Mouse (Mus musculus): Measurements from ENCODE around the gene Eif4ebp2. TPM values are rescaled to one million over a fixed set of nuclear protein-coding genes. Genes with fewer than 3 reads are reported as not detected.
A peak's percentile ranks its signal among the peaks of the same experiment; 100 is the strongest.

The Eif4ebp2 gene
- polyA plus RNA-seq, 1 experiment = 44.4 TPM

GRCm38 (mm10) chr10:61424500-61424899 is 28.0 kb downstream of the Eif4ebp2 start:
- Histone ChIP-seq H3K4me3 (no peak overlapping the region), H3ac (ENCODE audit: control insufficient read depth, insufficient read length) (no peak overlapping the region), H3K4me2 (ENCODE audit: low read depth) (peak overlapping the region; percentile 52), H3K36me3 (ENCODE audit: control insufficient read depth, insufficient read depth) (no peaks in the 10 kb centered on the region), H3K79me2 (ENCODE audit: control insufficient read depth, insufficient read depth) (no peaks in the 10 kb centered on the region), H3K27me3 (ENCODE audit: control insufficient read depth, insufficient read depth, insufficient read length) (peaks cover 8% of the 10 kb centered on the region)
- peak; percentile 17 for TF ChIP-seq POLR2AphosphoS2 (IDR thresholded peaks at IDR 0.05; ENCODE audit: insufficient read length, low read depth)
- TF ChIP-seq E2F4 (IDR thresholded peaks at IDR 0.05; ENCODE audit: insufficient read depth) = no peak

- Histone ChIP-seq H3K36me3 (ENCODE audit: control insufficient read depth, insufficient read depth) (no peaks in the 10 kb centered on the region), H3K27me3 (ENCODE audit: control insufficient read depth, insufficient read depth, insufficient read length) (peaks cover 18% of the 10 kb centered on the region), H3K4me2 (ENCODE audit: low read depth) (no peak overlapping the region), H3K79me2 (ENCODE audit: control insufficient read depth, insufficient read depth) (no peaks in the 10 kb centered on the region), H3K4me3 (no peak overlapping the region), H3ac (ENCODE audit: control insufficient read depth, insufficient read length) (no peak overlapping the region)
- TF ChIP-seq SRF (IDR thresholded peaks at IDR 0.05; ENCODE audit: control insufficient read depth, insufficient read length, low read depth) (no peak), MYOG (IDR thresholded peaks at IDR 0.05; ENCODE audit: control insufficient read depth in 1 of 3, insufficient read depth in 1 of 3, insufficient read length in 2 of 3, low read depth in 2 of 3) (peak in 1 of 3 experiments; percentile 50), MYOD1 (IDR thresholded peaks at IDR 0.05; ENCODE audit: control insufficient read depth in 1 of 3, insufficient read length in 2 of 3, low read depth in 2 of 3) (peak in 1 of 3 experiments; percentile 45)
These were observed 29.2 kb downstream of the Eif4ebp2 start for GRCm38 (mm10) chr10:61423289-61423688.

- no peak overlapping the region for H3ac ChIP-seq (ENCODE audit: control insufficient read depth, insufficient read length)
- peaks cover 23% of the 10 kb centered on the region for H3K27me3 ChIP-seq (ENCODE audit: control insufficient read depth, insufficient read depth, insufficient read length)
- H3K4me3 ChIP-seq = no peak overlapping the region
- no peaks in the 10 kb centered on the region for H3K79me2 ChIP-seq (ENCODE audit: control insufficient read depth, insufficient read depth)
- no peak for TF ChIP-seq TCF12 (IDR thresholded peaks at IDR 0.05; ENCODE audit: insufficient read depth, poor library complexity, severe bottlenecking)
- TF ChIP-seq CEBPB (IDR thresholded peaks at IDR 0.05; ENCODE audit: insufficient read depth, poor library complexity, severe bottlenecking) = no peak
- TF ChIP-seq MYOG (IDR thresholded peaks at IDR 0.05; ENCODE audit: control insufficient read depth in 1 of 3, insufficient read depth in 1 of 3, insufficient read length in 2 of 3, low read depth in 2 of 3) = no peak
- no peak for TF ChIP-seq E2F4 (IDR thresholded peaks at IDR 0.05; ENCODE audit: insufficient read depth)
- TF ChIP-seq POLR2AphosphoS2 (IDR thresholded peaks at IDR 0.05; ENCODE audit: insufficient read length, low read depth) = no peak
- no peak for TF ChIP-seq SRF (IDR thresholded peaks at IDR 0.05; ENCODE audit: control insufficient read depth, insufficient read length, low read depth)
- no peak for TF ChIP-seq TCF3 (IDR thresholded peaks at IDR 0.05; ENCODE audit: insufficient read length, low read depth)
- TF ChIP-seq MYOD1 (IDR thresholded peaks at IDR 0.05; ENCODE audit: control insufficient read depth in 1 of 3, insufficient read length in 2 of 3, low read depth in 2 of 3) = no peak
- no peak for TF ChIP-seq POLR2A (IDR thresholded peaks at IDR 0.05; ENCODE audit: insufficient read length, low read depth)
- no peak for TF ChIP-seq USF1 (IDR thresholded peaks at IDR 0.05; ENCODE audit: low read depth)
- TF ChIP-seq REST (IDR thresholded peaks at IDR 0.05; ENCODE audit: insufficient read depth, insufficient read length) = no peak
- no peak for TF ChIP-seq MAX (IDR thresholded peaks at IDR 0.05; ENCODE audit: low read depth)
- H3K4me2 ChIP-seq (ENCODE audit: low read depth) = no peak overlapping the region
- no peaks in the 10 kb centered on the region for H3K36me3 ChIP-seq (ENCODE audit: control insufficient read depth, insufficient read depth)
These were observed 29.6 kb downstream of the Eif4ebp2 start for GRCm38 (mm10) chr10:61422861-61423260.

- H3K4me3 ChIP-seq = no peak overlapping the region
- no peak overlapping the region for H3K4me2 ChIP-seq (ENCODE audit: low read depth)
- no peak overlapping the region for H3ac ChIP-seq (ENCODE audit: control insufficient read depth, insufficient read length)
- TF ChIP-seq CEBPB (IDR thresholded peaks at IDR 0.05; ENCODE audit: insufficient read depth, poor library complexity, severe bottlenecking) = no peak
- TF ChIP-seq TCF3 (IDR thresholded peaks at IDR 0.05; ENCODE audit: insufficient read length, low read depth) = no peak
- no peak for TF ChIP-seq MYOG (IDR thresholded peaks at IDR 0.05; ENCODE audit: control insufficient read depth in 1 of 3, insufficient read depth in 1 of 3, insufficient read length in 2 of 3, low read depth in 2 of 3)
- no peaks in the 10 kb centered on the region for H3K79me2 ChIP-seq (ENCODE audit: control insufficient read depth, insufficient read depth)
- H3K36me3 ChIP-seq (ENCODE audit: control insufficient read depth, insufficient read depth) = no peaks in the 10 kb centered on the region
- peaks cover 26% of the 10 kb centered on the region for H3K27me3 ChIP-seq (ENCODE audit: control insufficient read depth, insufficient read depth, insufficient read length)
These were observed 32.5 kb downstream of the Eif4ebp2 start for GRCm38 (mm10) chr10:61420011-61420410.

- no peak overlapping the region for H3K4me2 ChIP-seq (ENCODE audit: low read depth)
- TF ChIP-seq POLR2AphosphoS2 (IDR thresholded peaks at IDR 0.05; ENCODE audit: insufficient read length, low read depth) (no peak), E2F4 (IDR thresholded peaks at IDR 0.05; ENCODE audit: insufficient read depth) (no peak), SRF (IDR thresholded peaks at IDR 0.05; ENCODE audit: control insufficient read depth, insufficient read length, low read depth) (no peak), USF1 (IDR thresholded peaks at IDR 0.05; ENCODE audit: low read depth) (no peak), REST (IDR thresholded peaks at IDR 0.05; ENCODE audit: insufficient read depth, insufficient read length) (no peak), TCF3 (IDR thresholded peaks at IDR 0.05; ENCODE audit: insufficient read length, low read depth) (no peak), MAX (IDR thresholded peaks at IDR 0.05; ENCODE audit: low read depth) (no peak), POLR2A (IDR thresholded peaks at IDR 0.05; ENCODE audit: insufficient read length, low read depth) (no peak), MYOD1 (IDR thresholded peaks at IDR 0.05; ENCODE audit: control insufficient read depth in 1 of 3, insufficient read length in 2 of 3, low read depth in 2 of 3) (no peak)
- H3ac ChIP-seq (ENCODE audit: control insufficient read depth, insufficient read length) = no peak overlapping the region
- H3K4me3 ChIP-seq = no peak overlapping the region
- no peaks in the 10 kb centered on the region for H3K36me3 ChIP-seq (ENCODE audit: control insufficient read depth, insufficient read depth)
- H3K27me3 ChIP-seq (ENCODE audit: control insufficient read depth, insufficient read depth, insufficient read length) = peaks cover 26% of the 10 kb centered on the region
- no peaks in the 10 kb centered on the region for H3K79me2 ChIP-seq (ENCODE audit: control insufficient read depth, insufficient read depth)
These were observed 33.3 kb downstream of the Eif4ebp2 start for GRCm38 (mm10) chr10:61419146-61419545.
